Mouse (Mus musculus) G1E-ER4 (cell line): ENCODE data around the gene Ecsit. TPM values are rescaled to one million over a fixed set of nuclear protein-coding genes. Genes with fewer than 3 reads are reported as not detected.

Experiments
- GATA1 ChIP-seq: IDR thresholded peaks from one replicate; pipeline ENCODE4 v1.8.0; 2012; ENCODE audit warnings: low read length, inconsistent platforms
- polyA plus RNA-seq: library from polyadenylated mRNA; stranded (reverse); fragments of >175 nt; gene quantifications from 2 replicates; pipeline ENCODE4 v1.2.3, GENCODE M21; 2012

The Ecsit gene
- polyA plus RNA-seq: 34.1 and 46.0 TPM in 2 replicates

- no peak for TF ChIP-seq GATA1
Measured at GRCm38 (mm10) chr9:22085022-22085834, at the start of gene Ecsit. Gene Ecsit, minus strand, starts transcription at chr9:22085438.

GRCm38 (mm10) chr9:22134246-22134890, 49.1 kb upstream of the Ecsit start:
- no peak for TF ChIP-seq GATA1

GRCm38 (mm10) chr9:22132220-22132619, 47.0 kb upstream of the Ecsit start:
- TF ChIP-seq GATA1: no peak

- TF ChIP-seq GATA1: no peak
Measured at GRCm38 (mm10) chr9:22131226-22131981, 46.2 kb upstream of the Ecsit start.

GRCm38 (mm10) chr9:22125246-22126027, 40.2 kb upstream of the Ecsit start:
- no peak for TF ChIP-seq GATA1

GRCm38 (mm10) chr9:22124169-22124568, 38.9 kb upstream of the Ecsit start:
- TF ChIP-seq GATA1: no peak

- no peak for TF ChIP-seq GATA1
Measured at GRCm38 (mm10) chr9:22123069-22123609, 37.9 kb upstream of the Ecsit start.

- TF ChIP-seq GATA1: no peak
Measured at GRCm38 (mm10) chr9:22122005-22122404, 36.8 kb upstream of the Ecsit start.

- peak; percentile 18 for TF ChIP-seq GATA1
Measured at GRCm38 (mm10) chr9:22121545-22121944, 36.3 kb upstream of the Ecsit start.

- TF ChIP-seq GATA1: no peak
Measured at GRCm38 (mm10) chr9:22119543-22119942, 34.3 kb upstream of the Ecsit start.

GRCm38 (mm10) chr9:22117754-22118456, 32.7 kb upstream of the Ecsit start:
- no peak for TF ChIP-seq GATA1

- no peak for TF ChIP-seq GATA1
Measured at GRCm38 (mm10) chr9:22116740-22117426, 31.6 kb upstream of the Ecsit start, which contains the start of gene Elof1. Gene Elof1, minus strand, starts transcription at chr9:22117172.

GRCm38 (mm10) chr9:22116086-22116485, 30.8 kb upstream of the Ecsit start:
- TF ChIP-seq GATA1: no peak

- no peak for TF ChIP-seq GATA1
Measured at GRCm38 (mm10) chr9:22115635-22116034, 30.4 kb upstream of the Ecsit start.
